ENCODE assay signal across 22 mouse cellular contexts in genomic region chr19:6904846-6905245, GRCm38 (mm10). TPM values are rescaled to one million over a fixed set of nuclear protein-coding genes. Genes with fewer than 3 reads are reported as not detected.
A peak's percentile ranks its signal among the peaks of the same experiment; 100 is the strongest.
DNase-seq lines count a peak whose midpoint lies in the region; ATAC-seq and TF ChIP-seq lines count a peak whose summit lies in the region.
"Had no signal": no experiment of that assay in that cellular context is flagged by ENCODE, and none has a peak within 500 bp of the region (broad histone marks: within the 10 kb centered on the region; RNA-seq: fewer than 3 reads in every experiment).

No protein-coding gene starts in this region.

- H3K27me3 ChIP-seq in kidney, embryonic 16.5 days (ENCODE audit: insufficient read depth, low read length) = no peaks in the 10 kb centered on the region
- no peaks in the 10 kb centered on the region for H3K27me3 ChIP-seq in liver, postnatal 0 days (ENCODE audit: insufficient read depth, low read length)
- H3K27me3 ChIP-seq: embryonic facial prominence, embryonic 15.5 days; heart, embryonic 15.5 days had no signal

- no peak for ATAC-seq in kidney, embryonic 16.5 days (ENCODE audit: low FRiP score, low TSS enrichment)
- no peak for ATAC-seq in liver, postnatal 0 days
- ATAC-seq: forebrain, embryonic 14.5 days had no signal

- no peak overlapping the region for H3K4me2 ChIP-seq in kidney, embryonic 16.5 days (replicated peaks; ENCODE audit: low read depth, low read length)
- no peak overlapping the region for H3K4me2 ChIP-seq in liver, postnatal 0 days (ENCODE audit: low read depth, low read length)
- H3K4me2 ChIP-seq: embryonic facial prominence, embryonic 15.5 days; heart, embryonic 15.5 days; hindbrain, embryonic 14.5 days had no signal

- TF ChIP-seq CTCF in liver, postnatal 0 days (IDR thresholded peaks at IDR 0.05; ENCODE audit: low read depth) = no peak

- no peak overlapping the region for H3K9ac ChIP-seq in kidney, embryonic 16.5 days (replicated peaks; ENCODE audit: low read length)
- no peak overlapping the region for H3K9ac ChIP-seq in liver, postnatal 0 days (replicated peaks)
- H3K9ac ChIP-seq: embryonic facial prominence, embryonic 15.5 days; heart, embryonic 15.5 days; hindbrain, embryonic 14.5 days had no signal

- peaks cover 24% of the 10 kb centered on the region for H3K36me3 ChIP-seq in kidney, embryonic 16.5 days (ENCODE audit: insufficient read depth, low read length)
- H3K36me3 ChIP-seq in liver, postnatal 0 days (replicated peaks; ENCODE audit: insufficient read depth, low read length) = peaks cover 21% of the 10 kb centered on the region

- H3K4me1 ChIP-seq in kidney, embryonic 16.5 days (ENCODE audit: insufficient read depth, low read length) = peaks cover 17% of the 10 kb centered on the region
- peaks cover 12% of the 10 kb centered on the region for H3K4me1 ChIP-seq in liver, postnatal 0 days (ENCODE audit: insufficient read depth)

- no peak overlapping the region for H3K4me3 ChIP-seq in kidney, embryonic 16.5 days (ENCODE audit: low read length)
- H3K4me3 ChIP-seq in liver, postnatal 0 days (ENCODE audit: low read depth, low read length) = no peak overlapping the region
- H3K4me3 ChIP-seq: embryonic facial prominence, embryonic 15.5 days; erythroblast, embryonic 14.5 days; forebrain, embryonic 10.5 days; gastrocnemius, adult 2 months; heart, embryonic 15.5 days; hindbrain, embryonic 10.5 days had no signal

- H3K9me3 ChIP-seq in kidney, embryonic 16.5 days (ENCODE audit: low read length) = peaks cover 7% of the 10 kb centered on the region; the same call in 1 of the 2 replicates
- H3K9me3 ChIP-seq in liver, postnatal 0 days (ENCODE audit: low read length) = no peaks in the 10 kb centered on the region
- H3K9me3 ChIP-seq: embryonic facial prominence, embryonic 15.5 days; heart, embryonic 15.5 days had no signal

- DNase-seq in kidney, adult 11 months = peak; percentile 93
- no peak for DNase-seq in liver, postnatal 0 days
- DNase-seq in liver = no peak
- DNase-seq in kidney, postnatal 10 days = peak; percentile 72
- no peak for DNase-seq in urinary bladder, postnatal 10 days (ENCODE audit: low spot score)
- DNase-seq in right cerebral cortex, adult 2 months (ENCODE audit: low spot score in 2 of 2) = no peak
- DNase-seq: adrenal gland, postnatal 10 days; cerebellum, adult 11 months; cerebellum, adult 8-10 months; cerebellum, postnatal 14 days; embryo, embryonic 11 days; gastrocnemius, adult 2 months; gastrocnemius, postnatal 25 days; heart, postnatal 14 days had no signal

- H3K27ac ChIP-seq in kidney, embryonic 16.5 days (ENCODE audit: low read length) = no peak overlapping the region
- 0 out of 2 replicates have a peak overlapping the region, but pooled peaks have one; percentile 12 for H3K27ac ChIP-seq in liver, postnatal 0 days (ENCODE audit: low read depth)
- H3K27ac ChIP-seq: embryonic facial prominence, embryonic 15.5 days; forebrain, embryonic 10.5 days; gastrocnemius, adult 2 months; heart, embryonic 15.5 days; hindbrain, embryonic 10.5 days; hindbrain, embryonic 14.5 days had no signal

- 87% methylated on average over 2 of the region's 2 CpGs for WGBS in kidney, embryonic 16.5 days
- WGBS in liver, postnatal 0 days (ENCODE audit: insufficient replicate concordance) = 63% methylated on average over 2 of the region's 2 CpGs

- no peak for TF ChIP-seq EP300 in liver, postnatal 0 days (IDR thresholded peaks at IDR 0.05; ENCODE audit: low read depth)

RNA-seq across cellular contexts. Expression of gene Trmt112, which starts 4.7 kb away (rescaled TPM):
- polyA plus RNA-seq in kidney, embryonic 16.5 days (2015; fragmentation: Nextera tagmentation; extraction: Ambion mirVana) = 141 and 145 TPM in 2 replicates
- polyA plus RNA-seq in liver, postnatal 0 days (2015; fragmentation: Nextera tagmentation; extraction: Ambion mirVana) = 67.1 and 68.6 TPM in 2 replicates

RNA-seq across cellular contexts. Expression of gene Prdx5, which starts 5.1 kb away (rescaled TPM):
- polyA plus RNA-seq in kidney, embryonic 16.5 days (2015; fragmentation: Nextera tagmentation; extraction: Ambion mirVana) = 325 and 350 TPM in 2 replicates
- 371 and 389 TPM in 2 replicates for polyA plus RNA-seq in liver, postnatal 0 days (2015; fragmentation: Nextera tagmentation; extraction: Ambion mirVana)

RNA-seq across cellular contexts. Expression of gene Esrra, which starts 16.8 kb away (rescaled TPM):
- 18.0 and 19.4 TPM in 2 replicates for polyA plus RNA-seq in kidney, embryonic 16.5 days (2015; fragmentation: Nextera tagmentation; extraction: Ambion mirVana)
- 7.7 and 8.2 TPM in 2 replicates for polyA plus RNA-seq in liver, postnatal 0 days (2015; fragmentation: Nextera tagmentation; extraction: Ambion mirVana)

RNA-seq across cellular contexts. Expression of gene Catsperz, which starts 20.3 kb away (rescaled TPM):
- 3.4 and 3.7 TPM in 2 replicates for polyA plus RNA-seq in kidney, embryonic 16.5 days (2015; fragmentation: Nextera tagmentation; extraction: Ambion mirVana)
- 0.81 TPM in 2 replicates for polyA plus RNA-seq in liver, postnatal 0 days (2015; fragmentation: Nextera tagmentation; extraction: Ambion mirVana)
- polyA plus RNA-seq: erythroblast, embryonic 14.5 days; hindbrain, embryonic 10.5 days had no signal

RNA-seq across cellular contexts. Expression of gene Kcnk4, which starts 29.5 kb away (rescaled TPM):
- 0.42 and 0.71 TPM in 2 replicates for polyA plus RNA-seq in kidney, embryonic 16.5 days (2015; fragmentation: Nextera tagmentation; extraction: Ambion mirVana)
- 0.06 and 0.09 TPM in 2 replicates for polyA plus RNA-seq in liver, postnatal 0 days (2015; fragmentation: Nextera tagmentation; extraction: Ambion mirVana)
- polyA plus RNA-seq: erythroblast, embryonic 14.5 days; hindbrain, embryonic 10.5 days had no signal

Comparison
In these comparisons a context has a peak if more than half of its experiments do, and no peak if none do; other contexts are left out.
1. DNase-seq: peak in kidney, adult 11 months (single experiment) and kidney, postnatal 10 days (single experiment); none in liver, postnatal 0 days (single experiment), liver (single experiment), urinary bladder, postnatal 10 days (single experiment) and right cerebral cortex, adult 2 months (0 of 2).